Mouse (Mus musculus): ENCODE measurements at regions not wholly inside any gene's neighbourhood (a gene's known extent, or its start where the extent isn't known, plus 50 kb on each side); places are given as distances from the start of the nearest gene placed in this dataset.

GRCm38 (mm10) chr12:15357808-15358207 is 458.9 kb downstream of the Trib2 start:
- H3K27me3 ChIP-seq (ENCODE audit: control insufficient read depth, insufficient read depth, low read length), result no peaks in the 10 kb centered on the region
- WGBS, result 86% methylated on average over 1 of the region's 1 CpGs
- H3K27ac ChIP-seq (ENCODE audit: low read depth, low read length), result no peak overlapping the region
- H3K4me3 ChIP-seq (ENCODE audit: low read depth, low read length), result no peak overlapping the region
- H3K36me3 ChIP-seq (ENCODE audit: control insufficient read depth, insufficient read depth, low read length), result no peaks in the 10 kb centered on the region
- no peak for DNase-seq (ENCODE audit: low spot score)
- H3K9me3 ChIP-seq (ENCODE audit: control insufficient read depth, low read length), result no peaks in the 10 kb centered on the region
- no peaks in the 10 kb centered on the region for H3K4me1 ChIP-seq (replicated peaks; ENCODE audit: control insufficient read depth, insufficient read depth, low read length)
- ATAC-seq (ENCODE audit: low FRiP score), result no peak
- H3K4me2 ChIP-seq (replicated peaks; ENCODE audit: low read depth, low read length), result no peak overlapping the region
- H3K9ac ChIP-seq (ENCODE audit: low read depth, low read length), result no peak overlapping the region

GRCm38 (mm10) chr12:15320697-15321449 is 495.8 kb downstream of the Trib2 start:
- Histone ChIP-seq H3K4me2 (replicated peaks; ENCODE audit: low read depth, low read length) (no peak overlapping the region), H3K27ac (ENCODE audit: low read depth, low read length) (no peak overlapping the region), H3K4me1 (replicated peaks; ENCODE audit: control insufficient read depth, insufficient read depth, low read length) (no peaks in the 10 kb centered on the region), H3K9ac (ENCODE audit: low read depth, low read length) (no peak overlapping the region), H3K9me3 (ENCODE audit: control insufficient read depth, low read length) (no peaks in the 10 kb centered on the region), H3K4me3 (ENCODE audit: low read depth, low read length) (no peak overlapping the region), H3K36me3 (ENCODE audit: control insufficient read depth, insufficient read depth, low read length) (no peaks in the 10 kb centered on the region), H3K27me3 (ENCODE audit: control insufficient read depth, insufficient read depth, low read length) (no peaks in the 10 kb centered on the region)
- DNase-seq (ENCODE audit: low spot score), result no peak
- WGBS, result 85% methylated on average over 5 of the region's 5 CpGs
- no peak for ATAC-seq (ENCODE audit: low FRiP score)

- ATAC-seq (ENCODE audit: low FRiP score), result no peak
- no peak overlapping the region for H3K4me2 ChIP-seq (replicated peaks; ENCODE audit: low read depth, low read length)
- no peak overlapping the region for H3K4me3 ChIP-seq (ENCODE audit: low read depth, low read length)
- H3K4me1 ChIP-seq (replicated peaks; ENCODE audit: control insufficient read depth, insufficient read depth, low read length), result no peaks in the 10 kb centered on the region
- H3K27me3 ChIP-seq (ENCODE audit: control insufficient read depth, insufficient read depth, low read length), result no peaks in the 10 kb centered on the region
- H3K9me3 ChIP-seq (ENCODE audit: control insufficient read depth, low read length), result no peaks in the 10 kb centered on the region
- DNase-seq (ENCODE audit: low spot score), result no peak
- H3K36me3 ChIP-seq (ENCODE audit: control insufficient read depth, insufficient read depth, low read length), result no peaks in the 10 kb centered on the region
- WGBS, result 80% methylated on average over 1 of the region's 1 CpGs
- H3K9ac ChIP-seq (ENCODE audit: low read depth, low read length), result no peak overlapping the region
- H3K27ac ChIP-seq (ENCODE audit: low read depth, low read length), result no peak overlapping the region
Observed at GRCm38 (mm10) chr12:15319647-15320046, 497.1 kb downstream of the Trib2 start.

GRCm38 (mm10) chr12:15294898-15295297 is 521.8 kb downstream of the Trib2 start:
- WGBS, result 93% methylated on average over 2 of the region's 2 CpGs
- Histone ChIP-seq H3K27ac (ENCODE audit: low read depth, low read length) (no peak overlapping the region), H3K27me3 (ENCODE audit: control insufficient read depth, insufficient read depth, low read length) (no peaks in the 10 kb centered on the region), H3K36me3 (ENCODE audit: control insufficient read depth, insufficient read depth, low read length) (no peaks in the 10 kb centered on the region), H3K4me1 (replicated peaks; ENCODE audit: control insufficient read depth, insufficient read depth, low read length) (no peaks in the 10 kb centered on the region), H3K4me3 (ENCODE audit: low read depth, low read length) (no peak overlapping the region), H3K9me3 (ENCODE audit: control insufficient read depth, low read length) (no peaks in the 10 kb centered on the region), H3K9ac (ENCODE audit: low read depth, low read length) (no peak overlapping the region), H3K4me2 (replicated peaks; ENCODE audit: low read depth, low read length) (no peak overlapping the region)
- DNase-seq (ENCODE audit: low spot score) (no peak), ATAC-seq (ENCODE audit: low FRiP score) (no peak)

- H3K27ac ChIP-seq (ENCODE audit: low read depth, low read length), result no peak overlapping the region
- no peaks in the 10 kb centered on the region for H3K4me1 ChIP-seq (replicated peaks; ENCODE audit: control insufficient read depth, insufficient read depth, low read length)
- 95% methylated on average over 1 of the region's 1 CpGs for WGBS
- H3K4me3 ChIP-seq (ENCODE audit: low read depth, low read length), result no peak overlapping the region
- H3K27me3 ChIP-seq (ENCODE audit: control insufficient read depth, insufficient read depth, low read length), result no peaks in the 10 kb centered on the region
- H3K36me3 ChIP-seq (ENCODE audit: control insufficient read depth, insufficient read depth, low read length), result no peaks in the 10 kb centered on the region
- DNase-seq (ENCODE audit: low spot score) (no peak), ATAC-seq (ENCODE audit: low FRiP score) (no peak)
- H3K9me3 ChIP-seq (ENCODE audit: control insufficient read depth, low read length), result no peaks in the 10 kb centered on the region
- no peak overlapping the region for H3K4me2 ChIP-seq (replicated peaks; ENCODE audit: low read depth, low read length)
- H3K9ac ChIP-seq (ENCODE audit: low read depth, low read length), result no peak overlapping the region
Observed at GRCm38 (mm10) chr12:15262165-15262564, 554.6 kb downstream of the Trib2 start.

GRCm38 (mm10) chr12:15261604-15262003 is 555.1 kb downstream of the Trib2 start:
- Histone ChIP-seq H3K36me3 (ENCODE audit: control insufficient read depth, insufficient read depth, low read length) (no peaks in the 10 kb centered on the region), H3K27ac (ENCODE audit: low read depth, low read length) (no peak overlapping the region), H3K4me3 (ENCODE audit: low read depth, low read length) (no peak overlapping the region), H3K4me2 (replicated peaks; ENCODE audit: low read depth, low read length) (no peak overlapping the region), H3K27me3 (ENCODE audit: control insufficient read depth, insufficient read depth, low read length) (no peaks in the 10 kb centered on the region), H3K9ac (ENCODE audit: low read depth, low read length) (no peak overlapping the region), H3K9me3 (ENCODE audit: control insufficient read depth, low read length) (no peaks in the 10 kb centered on the region), H3K4me1 (replicated peaks; ENCODE audit: control insufficient read depth, insufficient read depth, low read length) (no peaks in the 10 kb centered on the region)
- WGBS, result 90% methylated on average over 1 of the region's 1 CpGs
- DNase-seq (ENCODE audit: low spot score) (no peak), ATAC-seq (ENCODE audit: low FRiP score) (no peak)

GRCm38 (mm10) chr12:15260907-15261415 is 555.8 kb downstream of the Trib2 start:
- peak; percentile 30; the same call in 1 of the 2 replicates for ATAC-seq (ENCODE audit: low FRiP score)
- Histone ChIP-seq H3K36me3 (ENCODE audit: control insufficient read depth, insufficient read depth, low read length) (no peaks in the 10 kb centered on the region), H3K9ac (ENCODE audit: low read depth, low read length) (no peak overlapping the region), H3K4me1 (replicated peaks; ENCODE audit: control insufficient read depth, insufficient read depth, low read length) (no peaks in the 10 kb centered on the region), H3K4me3 (ENCODE audit: low read depth, low read length) (no peak overlapping the region), H3K9me3 (ENCODE audit: control insufficient read depth, low read length) (no peaks in the 10 kb centered on the region), H3K27ac (ENCODE audit: low read depth, low read length) (no peak overlapping the region), H3K27me3 (ENCODE audit: control insufficient read depth, insufficient read depth, low read length) (no peaks in the 10 kb centered on the region), H3K4me2 (replicated peaks; ENCODE audit: low read depth, low read length) (no peak overlapping the region)
- DNase-seq (ENCODE audit: low spot score), result peak; percentile 20
- WGBS, result 43% methylated on average over 2 of the region's 2 CpGs

- no peaks in the 10 kb centered on the region for H3K9me3 ChIP-seq (ENCODE audit: control insufficient read depth, low read length)
- no peak for DNase-seq (ENCODE audit: low spot score)
- ATAC-seq (ENCODE audit: low FRiP score), result no peak
- no peak overlapping the region for H3K4me2 ChIP-seq (replicated peaks; ENCODE audit: low read depth, low read length)
- H3K9ac ChIP-seq (ENCODE audit: low read depth, low read length), result no peak overlapping the region
- H3K4me1 ChIP-seq (replicated peaks; ENCODE audit: control insufficient read depth, insufficient read depth, low read length), result no peaks in the 10 kb centered on the region
- no peak overlapping the region for H3K27ac ChIP-seq (ENCODE audit: low read depth, low read length)
- no peak overlapping the region for H3K4me3 ChIP-seq (ENCODE audit: low read depth, low read length)
- no peaks in the 10 kb centered on the region for H3K27me3 ChIP-seq (ENCODE audit: control insufficient read depth, insufficient read depth, low read length)
- 69% methylated on average over 4 of the region's 4 CpGs for WGBS
- H3K36me3 ChIP-seq (ENCODE audit: control insufficient read depth, insufficient read depth, low read length), result no peaks in the 10 kb centered on the region
Observed at GRCm38 (mm10) chr12:15244966-15245365, 571.8 kb downstream of the Trib2 start.

- Histone ChIP-seq H3K4me1 (replicated peaks; ENCODE audit: control insufficient read depth, insufficient read depth, low read length) (no peaks in the 10 kb centered on the region), H3K9me3 (ENCODE audit: control insufficient read depth, low read length) (no peaks in the 10 kb centered on the region), H3K4me3 (ENCODE audit: low read depth, low read length) (no peak overlapping the region), H3K27me3 (ENCODE audit: control insufficient read depth, insufficient read depth, low read length) (no peaks in the 10 kb centered on the region), H3K27ac (ENCODE audit: low read depth, low read length) (no peak overlapping the region), H3K4me2 (replicated peaks; ENCODE audit: low read depth, low read length) (no peak overlapping the region), H3K36me3 (ENCODE audit: control insufficient read depth, insufficient read depth, low read length) (no peaks in the 10 kb centered on the region), H3K9ac (ENCODE audit: low read depth, low read length) (no peak overlapping the region)
- ATAC-seq (ENCODE audit: low FRiP score), result peak; percentile 68; the same call in 1 of the 2 replicates
- 89% methylated on average over 5 of the region's 5 CpGs for WGBS
- DNase-seq (ENCODE audit: low spot score), result peak; percentile 21
Observed at GRCm38 (mm10) chr12:15222497-15223170, 594.1 kb downstream of the Trib2 start.
